Mouse (Mus musculus) thymus, adult 2 months (tissue): ENCODE results near the gene Gli2.

Experiments used
- CTCF ChIP-seq: fragments of 200-500 bp; IDR thresholded peaks from 2 replicates; pipeline ENCODE4 v1.5.1; 2012; ENCODE audit warnings: mild to moderate bottlenecking, control low read depth, low read length, moderate library complexity, borderline replicate concordance; ENCODE audit not compliant: control insufficient read depth, poor library complexity, insufficient read depth; ENCODE audit errors: extremely low read depth
- POLR2A ChIP-seq: fragments of 200-500 bp; IDR thresholded peaks from 2 replicates; pipeline ENCODE4 v1.6.1; 2012; ENCODE audit warnings: mild to moderate bottlenecking, low read length, control low read depth, moderate library complexity; ENCODE audit not compliant: control insufficient read depth, poor library complexity, insufficient read depth; ENCODE audit errors: extremely low read depth

GRCm38 (mm10) chr1:118826614-118827013 is 226.8 kb downstream of the Gli2 start:
- TF ChIP-seq CTCF (no peak), POLR2A (no peak)
